In the genomic region with DNA sequence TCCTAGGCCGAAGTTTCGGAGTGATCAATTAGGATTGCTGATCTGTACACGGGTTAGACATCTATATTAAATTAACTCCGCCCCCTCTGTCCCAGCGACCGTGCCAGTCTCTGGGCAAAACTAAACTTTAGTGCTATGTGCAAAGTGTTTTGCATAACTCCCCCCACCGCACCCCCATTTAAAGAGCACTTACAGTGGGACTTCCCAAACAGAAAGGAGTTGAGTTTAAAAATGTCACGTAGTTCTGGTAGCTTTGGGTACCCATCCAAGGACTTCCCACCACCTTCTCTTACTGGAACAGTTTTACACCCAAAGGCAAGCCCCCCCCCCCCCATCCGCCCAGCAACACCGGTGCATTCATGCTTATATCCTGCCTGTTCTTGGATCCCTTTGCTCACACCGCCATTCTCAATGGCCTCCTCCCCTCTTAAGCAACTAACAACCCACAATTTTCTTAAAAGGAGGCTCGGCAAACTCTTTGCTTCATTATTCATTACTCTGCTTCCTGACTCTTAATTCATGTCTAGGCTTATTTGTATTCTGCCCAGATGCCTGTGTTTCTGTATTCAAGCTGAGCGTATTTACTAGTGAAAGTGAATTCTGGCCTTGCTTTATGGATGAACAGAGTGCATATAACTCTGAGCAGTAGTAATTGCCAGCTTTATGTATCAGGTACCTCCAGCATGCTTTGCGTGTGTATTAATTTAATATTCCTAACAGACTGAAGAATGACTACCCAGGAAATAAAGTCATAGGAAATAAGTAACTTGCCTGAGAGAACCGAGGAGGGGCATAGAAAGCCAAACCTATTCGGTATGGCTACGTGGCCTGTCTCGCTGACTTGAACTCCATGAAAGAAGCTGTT, we compare ENCODE assay signal across 8 mouse cellular contexts. TPM values are rescaled to one million over a fixed set of nuclear protein-coding genes. Genes with fewer than 3 reads are reported as not detected.
DNase-seq lines count a peak whose midpoint lies in the region; ATAC-seq and TF ChIP-seq lines count a peak whose summit lies in the region.

No protein-coding gene starts in this region.

- H3K27ac ChIP-seq in cerebellum, adult 2 months (ENCODE audit: insufficient read depth, low read length): peak overlapping the region; percentile 83
- peak overlapping the region; percentile 60 for H3K27ac ChIP-seq in ES-Bruce4 (ENCODE audit: insufficient read depth, low read length)
- peak overlapping the region; percentile 99 for H3K27ac ChIP-seq in forebrain, embryonic 14.5 days (ENCODE audit: low read depth, low read length)
- peak overlapping the region; percentile 100 for H3K27ac ChIP-seq in kidney, postnatal 0 days
- H3K27ac ChIP-seq in midbrain, embryonic 10.5 days (replicated peaks): peak overlapping the region; percentile 98

- H3K4me1 ChIP-seq in cerebellum, adult 2 months (ENCODE audit: control insufficient read depth, insufficient read depth, low read length): no peaks in the 10 kb centered on the region; the same call in 1 of the 2 replicates
- no peaks in the 10 kb centered on the region for H3K4me1 ChIP-seq in ES-Bruce4 (ENCODE audit: control insufficient read depth, insufficient read depth, low read length)
- peaks cover 16% of the 10 kb centered on the region for H3K4me1 ChIP-seq in forebrain, embryonic 14.5 days (ENCODE audit: control insufficient read depth, insufficient read depth, low read length)
- H3K4me1 ChIP-seq in kidney, postnatal 0 days (replicated peaks; ENCODE audit: insufficient read depth, low read length): no peaks in the 10 kb centered on the region; the same call in 1 of the 2 replicates
- H3K4me1 ChIP-seq in midbrain, embryonic 10.5 days: peaks cover 31% of the 10 kb centered on the region

- H3K27me3 ChIP-seq in cerebellum, adult 2 months (ENCODE audit: control insufficient read depth, insufficient read depth, low read length): no peaks in the 10 kb centered on the region
- no peaks in the 10 kb centered on the region for H3K27me3 ChIP-seq in ES-Bruce4 (ENCODE audit: control insufficient read depth, insufficient read depth, low read length, poor library complexity, severe bottlenecking)
- H3K27me3 ChIP-seq in forebrain, embryonic 14.5 days (replicated peaks; ENCODE audit: control insufficient read depth, insufficient read depth, low read length): no peaks in the 10 kb centered on the region
- H3K27me3 ChIP-seq in kidney, postnatal 0 days (ENCODE audit: insufficient read depth, low read length): no peaks in the 10 kb centered on the region
- H3K27me3 ChIP-seq in midbrain, embryonic 10.5 days (ENCODE audit: low read depth, poor library complexity, severe bottlenecking): no peaks in the 10 kb centered on the region

- H3K9ac ChIP-seq in ES-Bruce4 (ENCODE audit: low read depth, poor library complexity, severe bottlenecking): peak overlapping the region; percentile 79
- H3K9ac ChIP-seq in forebrain, embryonic 14.5 days (ENCODE audit: low read length): peak overlapping the region; percentile 54
- peak overlapping the region; percentile 65 for H3K9ac ChIP-seq in kidney, postnatal 0 days (ENCODE audit: low read depth, low read length)

- no peak for TF ChIP-seq EP300 in ES-Bruce4 (IDR thresholded peaks at IDR 0.05; ENCODE audit: insufficient read depth, low read depth, low read length)

- H3K4me3 ChIP-seq in cerebellum, adult 2 months (replicated peaks; ENCODE audit: insufficient read depth, low read depth, low read length): peak overlapping the region; percentile 87
- peak overlapping the region; percentile 42 for H3K4me3 ChIP-seq in ES-Bruce4 (ENCODE audit: low read depth, low read length)
- peak overlapping the region; percentile 87 for H3K4me3 ChIP-seq in forebrain, embryonic 14.5 days (ENCODE audit: low read depth, low read length)
- H3K4me3 ChIP-seq in kidney, postnatal 0 days (replicated peaks; ENCODE audit: low read depth, low read length): peak overlapping the region; percentile 97
- peak overlapping the region; percentile 79 for H3K4me3 ChIP-seq in midbrain, embryonic 10.5 days

- whole genome bisulfite sequencing in cerebellum, adult 2 months: 35% methylated on average over 18 of the region's 18 CpGs
- WGBS in forebrain, embryonic 14.5 days: 18% methylated on average over 18 of the region's 18 CpGs
- WGBS in kidney, postnatal 0 days: 23% methylated on average over 18 of the region's 18 CpGs
- 34% methylated on average over 18 of the region's 18 CpGs for WGBS in midbrain, embryonic 10.5 days

- DNase-seq in cerebellum, adult 2 months: no peak
- no peak for DNase-seq in cerebellum, adult 8-10 months
- DNase-seq in forebrain, embryonic 14.5 days (ENCODE audit: low spot score): peak; percentile 64
- peak; percentile 92 for DNase-seq in kidney, postnatal 0 days (ENCODE audit: low spot score)
- DNase-seq in midbrain, embryonic 10.5 days (ENCODE audit: low spot score): no peak
- no peak for DNase-seq in thymus, postnatal 14 days
- no peak for DNase-seq in left cerebral cortex, adult 9 months (ENCODE audit: low spot score in 2 of 2)

- peak overlapping the region; percentile 45 for H3K4me2 ChIP-seq in forebrain, embryonic 14.5 days (ENCODE audit: low read length)
- peak overlapping the region; percentile 52 for H3K4me2 ChIP-seq in kidney, postnatal 0 days (ENCODE audit: low read length)

- H3K9me3 ChIP-seq in ES-Bruce4 (replicated peaks; ENCODE audit: control insufficient read depth, insufficient read depth, low read length, poor library complexity, severe bottlenecking): no peaks in the 10 kb centered on the region
- H3K9me3 ChIP-seq in forebrain, embryonic 14.5 days (replicated peaks; ENCODE audit: control insufficient read depth, low read length): no peaks in the 10 kb centered on the region
- H3K9me3 ChIP-seq in kidney, postnatal 0 days (replicated peaks; ENCODE audit: low read length): no peaks in the 10 kb centered on the region
- no peaks in the 10 kb centered on the region for H3K9me3 ChIP-seq in midbrain, embryonic 10.5 days (replicated peaks)

- peak; percentile 3; the same call in 1 of the 2 replicates for ATAC-seq in forebrain, embryonic 14.5 days
- ATAC-seq in kidney, postnatal 0 days (replicated peaks; ENCODE audit: low FRiP score, low read depth): peak; percentile 68

- no peaks in the 10 kb centered on the region; the same call in 1 of the 2 replicates for H3K36me3 ChIP-seq in ES-Bruce4 (ENCODE audit: control insufficient read depth, insufficient read depth, low read length, poor library complexity, severe bottlenecking)
- H3K36me3 ChIP-seq in forebrain, embryonic 14.5 days (ENCODE audit: control insufficient read depth, insufficient read depth, low read length): no peaks in the 10 kb centered on the region
- no peaks in the 10 kb centered on the region for H3K36me3 ChIP-seq in kidney, postnatal 0 days (ENCODE audit: insufficient read depth, low read length)
- no peaks in the 10 kb centered on the region for H3K36me3 ChIP-seq in midbrain, embryonic 10.5 days

- TF ChIP-seq POLR2A in cerebellum, adult 2 months (IDR thresholded peaks at IDR 0.05; ENCODE audit: borderline replicate concordance, insufficient read depth, low read length): no peak
- no peak for TF ChIP-seq POLR2A in ES-Bruce4 (IDR thresholded peaks at IDR 0.05; ENCODE audit: insufficient read depth, low read length)

- TF ChIP-seq CTCF in cerebellum, adult 2 months (IDR thresholded peaks at IDR 0.05; ENCODE audit: borderline replicate concordance, insufficient read depth, low read depth, low read length): no peak
- TF ChIP-seq CTCF in ES-Bruce4 (IDR thresholded peaks at IDR 0.05; ENCODE audit: low read depth, low read length): no peak
- TF ChIP-seq CTCF in kidney, postnatal 0 days (IDR thresholded peaks at IDR 0.05; ENCODE audit: low read depth): no peak

RNA-seq across cellular contexts. Expression of gene Slc39a10, which starts 38.4 kb away (rescaled TPM):
- polyA plus RNA-seq in cerebellum, adult 2 months (2012; rRNA removed): 32.6 and 34.3 TPM in 2 replicates
- 62.9 and 65.6 TPM in 2 replicates for polyA plus RNA-seq in ES-Bruce4 (2011; ENCODE audit: insufficient read depth, insufficient read length, low read depth, missing spikeins)
- polyA plus RNA-seq in forebrain, embryonic 14.5 days (2014; fragmentation: Nextera tagmentation; extraction: Ambion mirVana): 66.1 and 86.8 TPM in 2 replicates
- polyA plus RNA-seq in kidney, postnatal 0 days (2015; fragmentation: Nextera tagmentation; extraction: Ambion mirVana): 29.9 and 32.5 TPM in 2 replicates
- polyA plus RNA-seq in midbrain, embryonic 10.5 days (2016; fragmentation: Nextera tagmentation; extraction: Ambion mirVana): 61.7 and 66.0 TPM in 2 replicates

Comparison
In these comparisons a context has a peak if more than half of its experiments do, and no peak if none do; other contexts are left out.
1. DNase-seq: peak in forebrain, embryonic 14.5 days (single experiment) and kidney, postnatal 0 days (single experiment); none in cerebellum, adult 2 months (0 of 2), cerebellum, adult 8-10 months (single experiment), midbrain, embryonic 10.5 days (single experiment), thymus, postnatal 14 days (single experiment) and left cerebral cortex, adult 9 months (0 of 2).
2. H3K4me3 ChIP-seq: peak in every context shown above with its lines; median percentile 97 in kidney, postnatal 0 days; 87 in cerebellum, adult 2 months; 87 in forebrain, embryonic 14.5 days; 79 in midbrain, embryonic 10.5 days; 42 in ES-Bruce4.
3. Peak in every context shown above with its lines, with median percentiles within 50 percentile points of each other: H3K27ac ChIP-seq and H3K9ac ChIP-seq.